Comparison of ENCODE assay signal across 8 mouse cellular contexts in genomic region chrX:98618865-98619264, GRCm38 (mm10).
DNase-seq lines count a peak whose midpoint lies in the region; ATAC-seq and TF ChIP-seq lines count a peak whose summit lies in the region.
"Had no signal": no experiment of that assay in that cellular context is flagged by ENCODE, and none has a peak within 500 bp of the region (broad histone marks: within the 10 kb centered on the region; RNA-seq: fewer than 3 reads in every experiment).

No protein-coding gene starts in this region.

- H3K27me3 ChIP-seq in limb, embryonic 11.5 days (ENCODE audit: control insufficient read depth, insufficient read depth, low read length) = no peaks in the 10 kb centered on the region
- H3K27me3 ChIP-seq: stomach, embryonic 15.5 days had no signal

- intact Hi-C loops in heart, postnatal 36 days (cut with DNase I) = loop anchor here (2.0 to 10.0 kb wide), 3 partner anchors 892 to 1714 kb away; no protein-coding TSS in a partner anchor

- no peak overlapping the region for H3K4me2 ChIP-seq in limb, embryonic 11.5 days (ENCODE audit: low read depth, severe bottlenecking)
- H3K4me2 ChIP-seq: stomach, embryonic 15.5 days had no signal

- no peak overlapping the region for H3K9ac ChIP-seq in ES-E14 (ENCODE audit: insufficient read depth, low read depth, low read length, poor library complexity, severe bottlenecking)
- H3K9ac ChIP-seq in limb, embryonic 11.5 days (ENCODE audit: low read length) = no peak overlapping the region
- H3K9ac ChIP-seq: stomach, embryonic 15.5 days had no signal

- no peak overlapping the region for H3K4me3 ChIP-seq in ES-E14 (ENCODE audit: insufficient read depth in 1 of 2, low read depth in 1 of 2, low read length in 2 of 2, poor library complexity in 1 of 2, severe bottlenecking in 1 of 2)
- H3K4me3 ChIP-seq in limb, embryonic 11.5 days (ENCODE audit: low read depth, low read length) = no peak overlapping the region
- H3K4me3 ChIP-seq: stomach, embryonic 15.5 days had no signal

- in situ Hi-C loops in ES-E14 (cut with MboI; ENCODE audit: low sequenced_read_pairs in 2 of 2, unreplicated experiment in 2 of 2) = no loop called here

- WGBS in limb, embryonic 11.5 days = 8% methylated on average over 2 of the region's 2 CpGs

- H3K36me3 ChIP-seq in ES-E14 (ENCODE audit: control insufficient read depth, insufficient read depth, low read length, poor library complexity, severe bottlenecking) = no peaks in the 10 kb centered on the region
- H3K36me3 ChIP-seq in limb, embryonic 11.5 days (ENCODE audit: control insufficient read depth, insufficient read depth, low read length) = no peaks in the 10 kb centered on the region
- H3K36me3 ChIP-seq: stomach, embryonic 15.5 days had no signal

- H3K4me1 ChIP-seq in ES-E14 (ENCODE audit: control insufficient read depth in 2 of 2, insufficient read depth in 2 of 2, low read length in 2 of 2, poor library complexity in 1 of 2) = no peaks in the 10 kb centered on the region
- H3K4me1 ChIP-seq in limb, embryonic 11.5 days (ENCODE audit: control insufficient read depth, insufficient read depth, low read length) = no peaks in the 10 kb centered on the region
- H3K4me1 ChIP-seq: stomach, embryonic 15.5 days had no signal

- H3K27ac ChIP-seq in ES-E14 (ENCODE audit: insufficient read depth, low read depth, low read length, poor library complexity, severe bottlenecking) = no peak overlapping the region
- no peak overlapping the region for H3K27ac ChIP-seq in limb, embryonic 11.5 days (replicated peaks; ENCODE audit: low read depth, low read length)
- H3K27ac ChIP-seq: stomach, embryonic 15.5 days had no signal

- H3K9me3 ChIP-seq in ES-E14 (ENCODE audit: control insufficient read depth, insufficient read depth, low read depth, low read length) = no peaks in the 10 kb centered on the region
- H3K9me3 ChIP-seq in limb, embryonic 11.5 days (ENCODE audit: control insufficient read depth, low read length) = no peaks in the 10 kb centered on the region
- H3K9me3 ChIP-seq: stomach, embryonic 15.5 days had no signal

- DNase-seq in layer of hippocampus, adult 11-12 months (ENCODE audit: low spot score) = peak; percentile 44
- DNase-seq in layer of hippocampus, adult 9-10 months (ENCODE audit: low spot score) = no peak
- DNase-seq in ES-E14 (ENCODE audit: low read depth, low spot score) = peak; percentile 16
- peak; percentile 2 to 14 for DNase-seq in heart, postnatal 36 days
- DNase-seq in limb, embryonic 11.5 days (ENCODE audit: low spot score) = peak; percentile 34
- peak; percentile 15 for DNase-seq in thymus, postnatal 4 days

- peak; percentile 36 for ATAC-seq in activated CD4-positive, CD25-positive, alpha-beta regulatory T cell, adult 4 months
- no peak for ATAC-seq in limb, embryonic 11.5 days (ENCODE audit: insufficient number of reproducible peaks, low FRiP score, low TSS enrichment, low read depth)

TF ChIP-seq in ES-E14, 5 proteins besides CTCF, POLR2A, EP300 and RAD21:
- no peak for TF ChIP-seq HCFC1 (IDR thresholded peaks at IDR 0.05; ENCODE audit: borderline replicate concordance, insufficient read depth, low read length)
- TF ChIP-seq ZC3H11A (IDR thresholded peaks at IDR 0.05; ENCODE audit: borderline replicate concordance, low read depth, low read length) = peak; percentile 53; the same call in 1 of the 2 replicates
